Mouse (Mus musculus) heart, postnatal 36 days (tissue): ENCODE measurements around the gene Mrpl17. TPM values are rescaled to one million over a fixed set of nuclear protein-coding genes. Genes with fewer than 3 reads are reported as not detected.

Experiments
- total RNA-seq, 2 experiments: library from RNA; stranded (reverse); gene quantifications; 2 replicates each; pipeline ENCODE4 v1.2.3; 2021

Mrpl17 gene
- total RNA-seq, 2 experiments from 2014 or later, result 115 to 117 TPM

Other genes with a start within 250 kb of the Mrpl17 start
- gene Apbb1, start 229.4 kb downstream of the Mrpl17 start, total RNA-seq, result 100 to 1,000 TPM; 116 TPM
- not detected for gene Hpx, start 211.0 kb downstream of the Mrpl17 start, total RNA-seq
- gene Trim3, start 177.5 kb downstream of the Mrpl17 start, total RNA-seq, result 10 to 100 TPM; 22.9 to 23.0 TPM
- gene Timm10b, start 171.0 kb downstream of the Mrpl17 start, total RNA-seq, result 10 to 100 TPM; 84.2 to 85.0 TPM
- gene Arfip2, start 170.7 kb downstream of the Mrpl17 start, total RNA-seq, result 10 to 100 TPM; 13.4 TPM
- gene Gm45799, start 170.5 kb downstream of the Mrpl17 start, total RNA-seq, result 1 to 10 TPM in 1 of 2 experiments, under 1 TPM in 1; 1.00 to 6.3 TPM
- gene Dnhd1, start 160.3 kb downstream of the Mrpl17 start, total RNA-seq, result under 1 TPM; 0.62 to 0.72 TPM
- gene Ilk, start 74.5 kb downstream of the Mrpl17 start, total RNA-seq, result 10 to 100 TPM; 95.1 to 98.9 TPM
- 10 to 100 TPM; 10.1 to 11.2 TPM for gene Rrp8, start 73.7 kb downstream of the Mrpl17 start, total RNA-seq
- gene Taf10, start 66.7 kb downstream of the Mrpl17 start, total RNA-seq, result 100 to 1,000 TPM in 1 of 2 experiments, 10 to 100 TPM in 1; 97.5 to 100 TPM
- 10 to 100 TPM; 44.7 to 47.5 TPM for gene Tpp1, start 58.9 kb downstream of the Mrpl17 start, total RNA-seq
- 1 to 10 TPM; 8.6 to 9.8 TPM for gene Dchs1, start 23.4 kb downstream of the Mrpl17 start, total RNA-seq
- 10 to 100 TPM; 12.1 to 26.5 TPM for gene Gm4070, start 142.9 kb upstream of the Mrpl17 start, total RNA-seq